Mouse (Mus musculus) left cerebral cortex, postnatal 10 days (tissue): ENCODE data around the gene Gas1. TPM values are rescaled to one million over a fixed set of nuclear protein-coding genes. Genes with fewer than 3 reads are reported as not detected.

Experiments
- DNase-seq, 2 experiments: peaks; one replicate each; pipeline ENCODE4 v3.0.0; 2021 to 2022; ENCODE audit warnings: low spot score in 2 of 2, mixed read lengths in 1 of 2; ENCODE audit errors: extremely low spot score in 1 of 2
- intact Hi-C: fragments of 180-260 bp; cut with DNase I; formaldehyde crosslinking; loops from one replicate; pipeline ENCODE4 v1.15.1; 2025
- total RNA-seq, 2 experiments: library from RNA; stranded (reverse); gene quantifications; 2 replicates each; pipeline ENCODE4 v1.2.3; 2021

The Gas1 gene
- total RNA-seq, 2 experiments from 2014 or later: 8.9 to 11.0 TPM

- intact Hi-C loops: no loop called here
- no peak for DNase-seq
Observed at GRCm38 (mm10) chr13:60133716-60134438, 43.3 kb downstream of the Gas1 start.

- intact Hi-C loops: no loop called here
- no peak for DNase-seq
Observed at GRCm38 (mm10) chr13:60131771-60132170, 45.4 kb downstream of the Gas1 start.

- intact Hi-C loops: no loop called here
- DNase-seq: no peak
Observed at GRCm38 (mm10) chr13:60129541-60129940, 47.6 kb downstream of the Gas1 start.

DNA sequence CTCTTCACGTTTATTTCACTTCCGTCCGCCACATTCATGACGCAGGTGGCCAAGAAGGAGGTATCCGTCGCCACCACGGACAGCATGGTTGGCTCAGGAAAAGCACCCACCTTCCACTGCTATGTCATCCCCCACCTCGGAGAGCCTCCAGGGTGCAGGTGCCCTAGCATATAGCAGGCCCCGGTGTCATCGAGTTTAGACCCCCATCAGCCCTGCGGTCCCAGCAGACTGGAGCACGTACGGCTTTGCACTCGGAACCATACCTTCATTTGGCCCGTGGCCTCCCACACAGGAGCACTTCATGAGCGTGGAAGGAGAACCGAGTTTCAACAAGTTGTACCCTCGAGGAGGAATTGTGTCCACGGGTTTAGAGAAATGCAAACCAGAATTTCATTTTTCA lies 50.8 kb downstream of the Gas1 start:
- intact Hi-C loops: no loop called here
- no peak for DNase-seq

DNA sequence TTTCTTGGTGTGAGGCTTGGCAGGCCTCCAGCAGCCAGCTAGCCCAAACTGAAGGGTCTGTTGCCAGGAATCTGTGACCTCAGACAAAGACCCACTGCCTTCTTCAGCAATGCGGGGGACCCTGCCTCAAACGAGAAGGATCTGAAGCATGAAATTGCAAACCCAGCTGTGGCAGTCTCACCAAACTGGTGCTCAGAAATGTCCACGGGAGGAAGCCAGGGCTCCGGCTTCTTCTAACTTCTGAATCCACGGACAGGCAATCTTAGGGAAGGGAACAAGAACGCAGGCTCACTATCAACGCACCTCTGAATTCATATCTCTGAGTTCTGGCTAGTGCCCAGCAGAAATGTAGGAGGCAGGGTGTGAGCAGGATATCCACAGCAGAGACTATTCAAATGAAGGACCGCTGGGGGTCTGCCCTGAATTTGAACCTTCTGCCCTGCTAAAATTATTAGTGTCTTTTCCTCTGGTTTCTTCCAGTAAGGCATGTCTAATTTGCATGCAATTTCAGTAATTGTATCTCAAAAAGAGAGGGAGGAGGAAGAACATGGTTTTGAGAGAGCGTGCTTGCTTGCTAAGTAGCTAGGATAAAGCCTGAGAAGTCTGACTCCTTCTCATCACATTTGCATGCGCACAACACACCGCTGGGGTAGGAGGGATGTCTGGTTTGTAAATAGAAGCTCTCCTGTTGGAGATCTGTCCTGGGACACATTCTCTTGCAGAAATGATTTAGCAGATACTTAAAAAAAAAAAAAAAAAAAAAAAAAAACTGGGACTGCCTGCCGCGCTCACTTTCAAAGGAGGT lies 51.5 kb downstream of the Gas1 start:
- intact Hi-C loops: no loop called here
- no peak for DNase-seq

DNA sequence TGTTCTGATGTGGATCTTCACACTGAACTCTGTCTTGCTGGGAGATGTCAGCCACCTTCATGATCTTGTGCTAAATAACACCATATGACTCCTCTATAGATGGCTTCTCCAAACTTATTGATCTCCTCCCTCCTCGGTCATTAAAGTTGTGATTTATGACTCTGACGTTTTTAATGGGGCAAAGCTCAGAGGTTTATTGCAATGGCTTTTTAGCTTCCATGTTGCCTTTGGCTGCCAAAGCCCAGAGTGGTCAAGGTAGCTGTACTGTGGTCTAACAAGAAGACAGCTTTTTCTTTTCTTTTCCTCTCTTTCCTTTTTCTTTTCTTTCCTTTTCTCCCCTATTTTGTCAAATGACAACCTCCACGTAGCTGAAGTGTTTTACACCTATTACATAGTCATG lies 52.1 kb downstream of the Gas1 start:
- intact Hi-C loops: no loop called here
- no peak for DNase-seq

- no peak for DNase-seq
- intact Hi-C loops: no loop called here
Observed at GRCm38 (mm10) chr13:60124456-60124855, 52.7 kb downstream of the Gas1 start.
